Mouse (Mus musculus) cerebellum, postnatal 36 days (tissue): ENCODE measurements at regions not wholly inside any gene's neighbourhood (a gene's known extent, or its start where the extent isn't known, plus 50 kb on each side); places are given as distances from the start of the nearest gene placed in this dataset.

Experiments used
- DNase-seq, 2 experiments: peaks; one replicate each; pipeline ENCODE4 v3.0.0; 2021 to 2022; ENCODE audit warnings: mixed read lengths in 2 of 2

DNA sequence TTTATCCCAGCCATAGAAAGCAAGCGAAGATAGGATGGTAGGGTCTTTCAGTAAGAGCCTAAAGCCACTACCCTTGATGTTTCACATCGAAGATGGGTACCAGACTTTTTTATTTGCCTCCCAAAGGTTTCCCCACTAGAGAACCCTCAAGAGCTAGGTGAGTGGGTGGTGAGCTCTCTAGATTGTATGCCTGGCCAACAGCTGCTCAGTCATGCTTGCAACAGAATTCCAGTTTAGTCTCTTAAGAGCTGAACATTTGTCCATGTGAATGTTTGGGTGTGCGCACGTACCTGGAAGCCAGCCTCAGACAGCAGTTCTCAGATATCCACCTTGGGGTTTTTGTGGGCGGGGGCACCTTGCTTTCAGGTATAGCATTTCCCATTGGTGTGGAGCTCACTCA is 218.5 kb downstream of the Suds3 start:
- DNase-seq: no peak

DNA sequence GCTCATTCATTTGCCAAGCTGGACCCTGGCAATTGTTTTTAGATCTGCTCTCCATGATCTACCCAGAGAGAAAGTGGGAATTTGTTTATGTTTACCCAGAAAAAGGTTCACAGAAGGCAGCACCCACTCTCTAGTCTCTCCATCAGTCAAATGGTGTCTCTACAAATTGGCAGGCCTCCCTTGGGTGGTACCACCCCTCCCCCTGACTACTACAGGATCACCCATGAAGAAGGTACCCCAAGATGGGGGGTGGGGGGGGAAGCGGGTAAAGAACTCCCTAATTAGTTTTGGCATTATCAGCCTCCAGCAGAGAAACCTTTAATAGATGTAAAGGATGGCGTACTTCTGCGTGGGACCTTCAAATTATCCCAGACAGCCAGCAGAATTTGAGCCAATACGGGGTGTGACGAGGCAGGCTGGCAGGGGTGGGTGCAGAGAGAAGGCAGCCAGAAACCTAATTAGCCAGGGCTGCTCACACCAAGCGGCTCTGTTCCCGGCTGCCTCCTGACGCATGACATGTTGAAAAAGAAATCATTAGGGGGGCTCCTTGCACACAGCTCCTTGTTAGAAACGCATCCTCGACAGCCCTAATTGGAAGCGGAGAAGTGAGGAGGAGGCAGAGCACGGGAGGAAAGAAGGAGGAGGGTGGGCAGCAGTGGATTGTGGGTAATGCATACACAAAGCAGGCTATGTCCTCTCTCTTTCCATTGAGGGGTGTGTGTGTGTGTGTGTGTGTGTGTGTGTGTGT is 220.7 kb downstream of the Suds3 start:
- peak; percentile 19 to 29 for DNase-seq

DNA sequence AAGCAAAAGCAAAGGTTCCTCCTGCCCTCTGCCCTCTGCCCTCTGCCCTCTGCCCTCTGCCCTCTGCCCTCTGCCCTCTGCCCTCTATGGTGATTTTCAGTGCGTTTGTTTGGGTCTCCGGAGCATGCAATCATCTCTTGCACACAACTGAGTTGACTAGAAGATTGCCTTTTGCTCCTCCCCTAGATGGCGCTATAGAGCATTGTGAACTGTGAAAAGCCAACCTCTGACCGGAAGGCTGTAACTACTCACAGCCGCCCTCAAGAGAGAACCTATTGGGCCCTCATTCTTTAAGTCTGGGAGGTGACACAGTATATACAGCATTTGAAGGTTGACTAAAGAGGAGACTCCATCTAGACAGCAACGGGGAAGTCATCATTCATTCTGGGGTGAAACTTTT is 221.3 kb downstream of the Suds3 start:
- DNase-seq: peak; percentile 8 to 9

DNA sequence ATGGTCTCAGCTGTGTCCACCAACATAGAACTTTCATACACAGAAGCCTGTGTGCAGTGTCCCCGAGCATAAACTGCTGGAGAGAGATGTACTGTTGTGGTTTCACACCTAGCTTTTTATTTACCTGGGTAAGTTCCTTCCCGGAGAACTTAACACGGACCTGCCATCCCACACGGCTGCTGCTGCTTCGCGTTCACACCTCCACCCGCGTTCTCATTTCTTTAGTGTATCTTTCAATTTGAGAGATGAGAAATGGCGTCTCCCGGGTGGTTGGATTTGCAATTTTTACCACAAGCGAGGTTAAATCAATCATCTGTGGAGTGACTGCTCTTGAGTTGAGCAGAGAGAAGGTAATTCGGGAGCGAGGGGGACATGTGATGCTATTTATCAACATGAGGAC is 223.0 kb downstream of the Suds3 start:
- no peak for DNase-seq

DNA sequence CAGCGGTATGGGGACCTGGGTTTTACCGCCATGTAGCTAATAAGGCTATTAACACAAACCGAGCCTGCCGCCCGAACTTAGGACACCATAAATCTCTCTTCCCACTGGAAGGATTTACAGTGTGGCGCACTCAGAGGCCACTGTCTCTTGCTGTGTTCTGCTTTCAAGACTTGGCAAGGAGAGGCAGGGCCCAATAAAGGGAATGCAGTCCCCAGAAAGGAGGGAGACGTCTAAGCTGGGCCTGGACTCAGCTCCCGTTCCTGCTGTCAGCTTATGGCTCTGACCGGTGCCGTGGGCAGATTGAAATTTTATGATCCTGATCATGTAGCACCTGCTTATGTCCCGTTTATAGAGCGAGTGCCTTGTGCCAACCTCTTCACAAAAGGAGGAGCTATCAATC is 226.7 kb downstream of the Suds3 start:
- DNase-seq: no peak

- peak; percentile 38 to 46 for DNase-seq
Observed at GRCm38 (mm10) chr5:116886181-116887136, 229.5 kb downstream of the Suds3 start.

DNA sequence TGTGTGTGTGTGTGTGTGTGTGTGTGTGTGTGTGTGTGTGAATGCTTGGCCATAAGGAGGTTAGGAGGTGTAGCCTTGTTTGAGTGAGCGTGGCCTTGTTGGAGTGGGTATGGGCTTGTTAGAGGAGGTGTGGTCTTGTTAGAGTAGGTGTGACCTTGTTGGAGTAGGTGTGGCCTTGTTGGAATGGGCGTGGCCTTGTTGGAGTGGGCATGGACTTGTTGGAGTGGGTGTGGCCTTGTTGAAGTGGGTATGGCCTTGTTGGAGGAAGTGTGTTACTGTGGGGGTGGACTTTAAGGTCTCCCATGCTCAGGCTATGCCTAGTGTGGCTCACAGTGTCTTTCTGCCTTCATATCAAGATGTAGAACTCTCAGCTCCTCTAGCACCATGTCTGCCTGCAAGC is 236.2 kb downstream of the Suds3 start:
- DNase-seq: no peak

GRCm38 (mm10) chr5:116874941-116875340 is 241.0 kb downstream of the Suds3 start:
- DNase-seq: no peak

- no peak for DNase-seq
Observed at GRCm38 (mm10) chr5:116868115-116868514, 247.8 kb downstream of the Suds3 start.

DNA sequence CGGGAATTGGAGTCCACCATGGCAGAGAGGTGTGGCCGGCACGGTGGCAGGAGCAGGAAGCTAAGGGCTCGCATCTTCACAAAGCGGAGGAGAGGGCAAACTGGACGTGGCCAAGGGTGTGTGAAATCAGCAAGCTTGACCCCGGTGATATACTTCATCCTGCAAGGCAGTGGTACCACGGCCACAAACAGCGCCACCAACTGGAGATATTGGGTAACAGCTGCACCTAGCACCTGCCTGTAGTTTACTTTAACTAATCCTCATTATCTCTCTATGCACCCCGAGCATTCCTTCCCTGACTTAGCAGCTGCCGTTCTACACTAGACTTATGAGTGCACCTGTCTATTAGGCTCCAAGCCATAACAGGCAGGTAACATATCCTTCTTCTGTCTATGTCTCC is 251.6 kb downstream of the Suds3 start:
- no peak for DNase-seq

DNA sequence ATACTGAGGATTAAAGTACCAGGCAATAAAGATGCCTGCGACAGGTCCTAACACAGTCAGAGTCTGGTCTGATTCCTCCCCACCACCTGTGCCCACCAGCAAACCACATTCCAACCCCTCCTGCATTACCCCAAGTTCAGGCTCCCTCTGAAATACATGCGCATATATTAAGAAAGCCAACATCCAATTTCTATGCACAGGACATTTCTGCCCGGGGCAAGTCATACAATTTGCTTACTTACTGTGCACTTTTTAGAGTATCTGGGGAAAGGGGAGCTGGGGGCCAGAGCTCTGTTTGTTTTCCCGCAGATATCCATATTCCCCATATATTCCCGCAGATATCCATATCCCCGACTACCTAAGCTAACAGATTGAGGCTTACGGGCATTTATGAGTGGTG is 261.1 kb upstream of the Srrm4 start:
- no peak for DNase-seq

DNA sequence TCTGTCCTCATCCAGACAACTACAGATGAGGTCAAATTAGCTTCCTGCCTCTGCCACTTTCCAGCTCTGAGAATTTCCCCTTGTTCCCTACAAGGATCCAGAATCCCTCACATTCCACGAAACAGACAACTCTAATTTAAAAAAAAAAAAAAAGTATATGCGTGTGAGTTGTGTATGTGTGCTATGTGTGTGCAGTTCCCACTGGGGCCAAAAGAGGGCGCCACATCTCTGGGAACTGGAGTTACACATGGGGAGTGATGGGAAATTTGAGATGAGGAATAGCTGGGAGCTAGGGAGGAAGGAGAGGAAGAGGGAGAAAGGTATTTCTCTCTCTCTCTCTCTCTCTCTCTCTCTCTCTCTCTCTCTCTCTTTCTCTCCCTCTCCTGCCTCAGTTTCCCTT is 240.3 kb upstream of the Srrm4 start:
- no peak for DNase-seq

GRCm38 (mm10) chr5:116829771-116830170 is 238.2 kb upstream of the Srrm4 start:
- DNase-seq: no peak

DNA sequence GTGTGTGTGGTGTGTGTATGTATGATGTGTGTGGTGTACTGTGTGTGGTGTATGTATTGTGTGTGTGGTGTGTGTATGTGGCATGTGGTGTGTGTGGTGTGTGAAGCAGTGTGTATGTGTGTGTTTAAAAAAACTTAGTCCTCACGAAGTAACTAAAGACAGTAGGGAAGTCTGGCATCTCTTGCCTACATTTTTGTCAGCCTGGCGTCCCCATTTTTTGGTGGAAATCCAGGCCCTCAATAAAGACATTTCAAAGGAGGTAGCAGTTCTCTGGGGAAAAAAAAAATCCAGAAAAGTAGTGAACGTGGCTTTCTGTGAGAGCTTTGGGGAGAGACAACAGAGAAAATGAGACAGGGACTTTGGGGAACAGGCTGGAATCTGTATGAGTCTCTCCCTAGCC is 231.6 kb upstream of the Srrm4 start:
- no peak for DNase-seq

DNA sequence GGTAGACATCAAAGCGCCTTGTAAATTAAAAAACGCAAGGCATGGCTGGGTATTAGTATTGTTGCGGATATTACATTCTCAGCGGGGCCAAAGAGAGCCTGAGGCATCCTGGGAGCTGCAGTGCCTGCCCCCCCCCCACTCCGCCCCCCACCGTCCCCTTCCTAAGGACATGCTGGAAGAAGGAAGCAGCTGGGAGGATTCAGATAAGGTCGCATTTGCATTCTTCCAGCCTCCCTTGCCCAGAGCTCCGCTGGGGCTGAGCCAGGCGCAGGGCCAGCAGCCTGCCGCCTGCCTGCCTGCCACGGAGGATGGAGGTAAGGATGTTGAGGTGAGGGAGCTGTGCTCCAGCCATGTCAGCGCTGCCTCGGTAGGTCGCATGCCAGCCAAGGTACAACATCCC is 230.5 kb upstream of the Srrm4 start:
- DNase-seq: peak in 1 of 2 experiments; percentile 44

DNA sequence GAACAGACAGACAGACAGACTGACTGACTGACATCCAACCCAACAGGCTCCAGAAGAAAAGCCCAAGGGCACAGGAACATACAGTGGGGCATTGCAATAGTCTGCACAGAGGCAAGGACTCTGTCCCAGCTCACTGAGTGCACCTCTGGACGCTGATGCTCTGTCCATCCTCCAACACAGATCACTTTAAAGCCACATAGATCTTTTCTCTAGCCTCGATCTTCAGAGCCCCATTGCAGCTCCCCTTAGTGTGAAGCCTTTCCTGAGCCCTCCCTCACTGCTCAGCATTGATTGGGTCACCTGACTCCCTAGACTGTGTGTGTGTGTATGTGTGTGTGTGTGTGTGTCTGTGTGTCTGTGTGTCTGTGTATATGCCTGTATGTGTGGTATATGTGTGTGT is 218.2 kb upstream of the Srrm4 start:
- no peak for DNase-seq

DNA sequence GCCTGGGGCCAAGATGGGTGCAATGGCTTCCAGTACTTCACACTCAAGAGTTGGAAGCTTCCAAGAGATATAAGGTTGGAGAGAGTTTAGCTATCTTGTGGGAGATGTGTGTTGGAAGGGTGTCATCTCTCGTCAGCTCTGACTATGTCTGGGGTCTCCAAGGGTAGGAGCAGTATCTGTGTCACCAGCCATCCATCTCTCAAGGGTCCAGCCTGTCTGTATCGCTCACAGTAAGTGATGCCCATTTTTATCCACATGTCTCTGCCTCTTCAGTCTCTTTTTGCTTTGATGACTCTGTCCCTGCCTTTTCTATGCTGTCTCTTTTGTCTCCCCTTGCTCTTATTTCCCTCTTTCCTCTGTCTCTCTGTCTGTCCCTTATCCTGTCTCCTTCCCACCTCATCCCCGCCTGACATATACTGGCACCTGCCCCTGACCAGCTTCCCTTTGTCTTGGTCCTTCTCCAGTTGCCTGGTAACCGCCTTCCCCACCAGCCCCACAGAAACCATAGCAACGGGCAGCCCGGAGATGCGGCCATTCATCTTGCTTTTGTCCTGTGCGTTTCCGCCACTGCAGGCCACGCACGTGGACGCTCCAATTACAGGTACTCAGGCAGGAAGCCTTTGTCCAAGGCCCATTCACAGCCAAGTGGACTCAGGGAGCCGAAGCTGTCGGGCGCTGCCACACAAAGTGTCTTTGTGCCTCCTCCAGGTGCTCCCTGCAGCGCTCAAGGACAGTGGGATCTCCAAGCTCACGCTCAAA is 217.6 kb upstream of the Srrm4 start:
- peak in 1 of 2 experiments; percentile 7 for DNase-seq

DNA sequence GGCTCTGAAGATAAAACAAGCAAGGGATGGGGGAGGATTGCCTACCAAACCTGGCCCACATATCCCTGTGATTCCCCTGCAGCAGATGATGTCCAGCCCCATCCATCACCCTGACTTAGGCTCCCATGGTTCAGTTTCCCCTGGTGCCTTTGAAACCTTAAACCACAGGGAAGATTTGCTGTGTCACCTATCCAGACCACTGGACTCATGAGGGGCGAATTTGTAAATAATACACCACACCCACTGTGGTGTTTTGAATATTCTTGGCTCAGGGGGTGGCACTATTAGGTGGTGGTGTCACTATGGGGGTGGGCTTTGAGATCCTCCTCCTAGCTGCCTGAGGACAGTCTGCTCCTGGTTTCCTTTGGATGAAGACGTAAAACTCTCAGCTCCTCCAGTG is 205.8 kb upstream of the Srrm4 start:
- no peak for DNase-seq

- no peak for DNase-seq
Observed at GRCm38 (mm10) chr5:116795169-116795568, 203.6 kb upstream of the Srrm4 start.

GRCm38 (mm10) chr5:116790419-116790818 is 198.8 kb upstream of the Srrm4 start:
- no peak for DNase-seq

GRCm38 (mm10) chr5:116789859-116790258 is 198.2 kb upstream of the Srrm4 start:
- DNase-seq: no peak

- DNase-seq: no peak
Observed at GRCm38 (mm10) chr5:116776450-116776849, 184.8 kb upstream of the Srrm4 start.

- no peak for DNase-seq
Observed at GRCm38 (mm10) chr5:116766261-116766660, 174.6 kb upstream of the Srrm4 start.
